ENCODE assay signal across 25 mouse cellular contexts in genomic region chr11:46739501-46739900, GRCm38 (mm10). TPM values are rescaled to one million over a fixed set of nuclear protein-coding genes. Genes with fewer than 3 reads are reported as not detected.
DNase-seq lines count a peak whose midpoint lies in the region; ATAC-seq lines count a peak whose summit lies in the region.
"Had no signal": no experiment of that assay in that cellular context is flagged by ENCODE, and none has a peak within 500 bp of the region (broad histone marks: within the 10 kb centered on the region; RNA-seq: fewer than 3 reads in every experiment).

No protein-coding gene starts in this region.

- no peaks in the 10 kb centered on the region for H3K9me3 ChIP-seq in lung, embryonic 15.5 days
- H3K9me3 ChIP-seq: embryonic facial prominence, embryonic 10.5 days; embryonic facial prominence, embryonic 12.5 days; forebrain, embryonic 13.5 days; forebrain, embryonic 15.5 days; G1E had no signal

- no peak overlapping the region for H3K9ac ChIP-seq in lung, embryonic 15.5 days
- H3K9ac ChIP-seq: embryonic facial prominence, embryonic 12.5 days; forebrain, embryonic 13.5 days; forebrain, embryonic 15.5 days; forebrain, postnatal 0 days had no signal

- H3K27ac ChIP-seq in lung, embryonic 15.5 days = peak overlapping the region; percentile 19; the same call in 1 of the 2 replicates
- H3K27ac ChIP-seq: embryonic facial prominence, embryonic 10.5 days; embryonic facial prominence, embryonic 12.5 days; forebrain, embryonic 13.5 days; forebrain, embryonic 15.5 days had no signal

- no peaks in the 10 kb centered on the region for H3K36me3 ChIP-seq in lung, embryonic 15.5 days
- H3K36me3 ChIP-seq: embryonic facial prominence, embryonic 10.5 days; embryonic facial prominence, embryonic 12.5 days; forebrain, embryonic 15.5 days; G1E had no signal

- peak; percentile 76; the same call in 1 of the 2 replicates for ATAC-seq in lung, embryonic 15.5 days (ENCODE audit: borderline replicate concordance, extremely low read depth, low FRiP score, low TSS enrichment)
- ATAC-seq in inflammation-experienced regulatory T-cells, adult 6 months = no peak
- ATAC-seq: activated CD4-positive, CD25-positive, alpha-beta regulatory T cell, adult 4 months; CD4-positive, CD25-positive, alpha-beta regulatory T cell, adult 4 months; forebrain, embryonic 13.5 days; forebrain, embryonic 15.5 days; forebrain, postnatal 0 days; Patski had no signal

- no peaks in the 10 kb centered on the region for H3K27me3 ChIP-seq in lung, embryonic 15.5 days
- H3K27me3 ChIP-seq: CH12.LX; embryonic facial prominence, embryonic 12.5 days; forebrain, embryonic 13.5 days; forebrain, embryonic 15.5 days; Patski had no signal

- no peak for DNase-seq in lung, postnatal 14 days
- DNase-seq in lung, postnatal 10 days = peak; percentile 25
- DNase-seq in lung, postnatal 36 days = no peak
- DNase-seq: adrenal gland, adult 8-10 months; adrenal gland, postnatal 14 days; adrenal gland, postnatal 36 days; cerebellum, adult 11-12 months; cerebellum, adult 2 months; cerebellum, adult 9-10 months; cerebellum, postnatal 10 days; cerebellum, postnatal 25 days; forebrain, postnatal 0 days had no signal

- WGBS in lung, embryonic 15.5 days = 36% methylated on average over 4 of the region's 4 CpGs

- no peaks in the 10 kb centered on the region for H3K4me1 ChIP-seq in lung, embryonic 15.5 days
- H3K4me1 ChIP-seq: embryonic facial prominence, embryonic 10.5 days; embryonic facial prominence, embryonic 12.5 days; forebrain, embryonic 13.5 days; forebrain, embryonic 15.5 days had no signal

- H3K4me2 ChIP-seq in lung, embryonic 15.5 days = no peak overlapping the region
- H3K4me2 ChIP-seq: embryonic facial prominence, embryonic 12.5 days; forebrain, embryonic 13.5 days; forebrain, embryonic 15.5 days had no signal

- H3K4me3 ChIP-seq in lung, embryonic 15.5 days = no peak overlapping the region
- H3K4me3 ChIP-seq: embryonic facial prominence, embryonic 10.5 days; embryonic facial prominence, embryonic 12.5 days; forebrain, embryonic 13.5 days; forebrain, embryonic 15.5 days had no signal

RNA-seq across cellular contexts. Expression of gene Havcr1, which starts 4.6 kb away (rescaled TPM):
- 2.5 and 2.7 TPM in 2 replicates for polyA plus RNA-seq in lung, embryonic 15.5 days (2015; fragmentation: Nextera tagmentation; extraction: Ambion mirVana)
- polyA plus RNA-seq in inflammation-experienced regulatory T-cells, adult 6 months (2017; shearing (Covaris generic)) = not detected
- polyA plus RNA-seq: activated CD4-positive, CD25-positive, alpha-beta regulatory T cell, adult 4 months; cerebellum, adult 2 months; cortical plate, adult 2 months; embryonic facial prominence, embryonic 10.5 days; embryonic facial prominence, embryonic 12.5 days; forebrain, embryonic 11.5 days; forebrain, embryonic 13.5 days; forebrain, embryonic 15.5 days; forebrain, postnatal 0 days; G1E had no signal

RNA-seq across cellular contexts. Expression of gene Timd2, which starts 32.6 kb away (rescaled TPM):
- 0.24 TPM in 1 of 2 replicates, not detected in the other for polyA plus RNA-seq in lung, embryonic 15.5 days (2015; fragmentation: Nextera tagmentation; extraction: Ambion mirVana)
- under 1 TPM in 2 of 3 experiments, not detected in 1; 0.19 to 0.35 TPM for polyA plus RNA-seq in inflammation-experienced regulatory T-cells, adult 6 months (2017; shearing (Covaris generic))
- polyA plus RNA-seq: cerebellum, adult 2 months; cortical plate, adult 2 months; forebrain, embryonic 13.5 days; forebrain, embryonic 15.5 days; G1E had no signal
